Mouse (Mus musculus): ENCODE measurements around the gene Wdr73. TPM values are rescaled to one million over a fixed set of nuclear protein-coding genes. Genes with fewer than 3 reads are reported as not detected.

Gene Wdr73
- polyA plus RNA-seq, 1 experiment from 2014 or later = 16.3 TPM

DNA sequence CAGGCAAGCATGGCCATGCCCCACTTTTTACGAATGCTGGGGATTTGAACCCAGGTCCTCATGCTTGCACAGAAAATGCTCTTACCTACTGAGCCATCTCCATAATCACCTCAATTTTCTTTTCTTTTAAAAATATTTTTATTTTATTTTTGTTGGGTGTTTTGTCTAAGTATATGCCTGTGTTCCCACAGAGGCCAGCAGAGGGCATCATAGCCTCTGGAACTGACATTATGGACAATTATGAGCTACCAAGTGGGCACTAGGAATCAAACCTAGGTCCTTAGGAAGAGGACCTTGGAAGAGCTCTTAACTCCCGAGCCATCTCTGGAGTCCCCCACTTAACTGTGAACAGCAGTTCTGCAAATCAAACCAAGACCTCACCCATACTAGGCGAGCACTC lies 47.9 kb downstream of the Wdr73 start:
- H3K4me2 ChIP-seq = no peak overlapping the region
- H3K4me3 ChIP-seq = no peak overlapping the region
- no peaks in the 10 kb centered on the region for H3K27me3 ChIP-seq
- 91% methylated on average over 3 of the region's 3 CpGs for WGBS
- H3K9me3 ChIP-seq (replicated peaks) = no peaks in the 10 kb centered on the region
- ATAC-seq (replicated peaks; ENCODE audit: insufficient number of reproducible peaks, insufficient read depth, low FRiP score, low read depth) = no peak
- no peaks in the 10 kb centered on the region for H3K36me3 ChIP-seq
- 0 out of 2 replicates have a peak, but pooled peaks cover 6% of the 10 kb centered on the region for H3K4me1 ChIP-seq (replicated peaks)
- no peak overlapping the region for H3K27ac ChIP-seq
- H3K9ac ChIP-seq = no peak overlapping the region

GRCm38 (mm10) chr7:80850520-80850919 lies 50.5 kb downstream of the Wdr73 start:
- no peak overlapping the region for H3K27ac ChIP-seq
- no peak overlapping the region for H3K4me3 ChIP-seq
- 0 out of 2 replicates have a peak, but pooled peaks cover 6% of the 10 kb centered on the region for H3K4me1 ChIP-seq (replicated peaks)
- WGBS = 77% methylated on average over 5 of the region's 5 CpGs
- H3K4me2 ChIP-seq = no peak overlapping the region
- H3K9me3 ChIP-seq (replicated peaks) = no peaks in the 10 kb centered on the region
- ATAC-seq (replicated peaks; ENCODE audit: insufficient number of reproducible peaks, insufficient read depth, low FRiP score, low read depth) = no peak
- no peaks in the 10 kb centered on the region for H3K36me3 ChIP-seq
- H3K9ac ChIP-seq = no peak overlapping the region
- H3K27me3 ChIP-seq = no peaks in the 10 kb centered on the region

DNA sequence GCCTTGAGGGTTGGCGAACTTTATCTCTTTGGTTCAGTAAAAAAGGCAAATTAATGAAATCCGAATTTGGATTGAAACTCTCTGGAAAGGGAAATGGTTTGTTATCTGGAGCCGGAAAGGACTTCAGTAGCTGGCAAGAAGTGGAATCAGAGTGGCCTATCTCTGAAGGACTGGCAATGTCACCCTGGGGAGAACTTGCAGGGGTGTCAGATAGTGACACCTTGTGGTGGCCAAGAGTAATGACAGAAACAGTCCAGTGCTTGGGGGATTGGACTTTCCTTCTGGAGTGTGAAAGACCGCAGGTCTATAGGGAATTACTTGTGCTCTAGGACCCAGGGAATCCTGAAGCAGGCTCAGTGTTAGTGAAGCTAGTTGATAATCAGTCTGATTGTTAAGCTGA lies 51.4 kb downstream of the Wdr73 start:
- Histone ChIP-seq H3K27ac (peak overlapping the region; percentile 53), H3K9ac (no peak overlapping the region), H3K36me3 (no peaks in the 10 kb centered on the region), H3K9me3 (replicated peaks) (no peaks in the 10 kb centered on the region), H3K4me1 (replicated peaks) (0 out of 2 replicates have a peak, but pooled peaks cover 6% of the 10 kb centered on the region), H3K27me3 (no peaks in the 10 kb centered on the region), H3K4me2 (peak overlapping the region; percentile 38), H3K4me3 (0 out of 2 replicates have a peak overlapping the region, but pooled peaks have one; percentile 3)
- peak; percentile 61; the same call in 1 of the 2 replicates for ATAC-seq (replicated peaks; ENCODE audit: insufficient number of reproducible peaks, insufficient read depth, low FRiP score, low read depth)
- 15% methylated on average over 4 of the region's 4 CpGs for WGBS

GRCm38 (mm10) chr7:80849267-80849666 lies 51.8 kb downstream of the Wdr73 start:
- peak overlapping the region; percentile 38 for H3K4me2 ChIP-seq
- H3K9ac ChIP-seq = no peak overlapping the region
- H3K27ac ChIP-seq = peak overlapping the region; percentile 53

DNA sequence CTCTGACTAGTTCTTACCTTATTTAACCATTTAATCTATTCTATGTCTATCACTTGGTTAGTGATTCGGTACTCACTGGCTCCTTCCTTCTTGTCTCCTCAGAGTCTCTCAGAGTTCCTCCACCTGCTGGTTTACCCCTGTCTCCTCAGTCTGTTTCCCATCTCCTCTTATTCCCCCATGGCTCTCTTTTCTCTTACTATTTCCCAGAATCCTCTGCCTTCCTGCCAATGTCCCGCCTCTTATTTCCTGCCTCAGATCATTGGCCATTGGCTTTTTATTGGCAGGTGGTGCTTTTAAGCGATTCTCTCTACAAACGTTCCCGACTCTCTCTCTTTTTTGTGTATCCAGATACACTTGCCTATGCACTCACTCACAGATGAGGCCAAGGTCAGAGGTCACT lies 54.4 kb downstream of the Wdr73 start:
- H3K27ac ChIP-seq = no peak overlapping the region
- 88% methylated on average over 5 of the region's 5 CpGs for WGBS
- H3K27me3 ChIP-seq = no peaks in the 10 kb centered on the region
- H3K9ac ChIP-seq = no peak overlapping the region
- H3K36me3 ChIP-seq = no peaks in the 10 kb centered on the region
- H3K4me3 ChIP-seq = no peak overlapping the region
- 0 out of 2 replicates have a peak, but pooled peaks cover 6% of the 10 kb centered on the region for H3K4me1 ChIP-seq (replicated peaks)
- no peak for ATAC-seq (replicated peaks; ENCODE audit: insufficient number of reproducible peaks, insufficient read depth, low FRiP score, low read depth)
- no peak overlapping the region for H3K4me2 ChIP-seq
- H3K9me3 ChIP-seq (replicated peaks) = no peaks in the 10 kb centered on the region

More at GRCm38 (mm10) chr7:80849267-80849666, 51.8 kb downstream of the Wdr73 start:
- Histone ChIP-seq H3K36me3 (no peaks in the 10 kb centered on the region), H3K9me3 (replicated peaks) (no peaks in the 10 kb centered on the region), H3K4me1 (replicated peaks) (0 out of 2 replicates have a peak, but pooled peaks cover 6% of the 10 kb centered on the region), H3K27me3 (no peaks in the 10 kb centered on the region), H3K4me3 (0 out of 2 replicates have a peak overlapping the region, but pooled peaks have one; percentile 3)
- peak; percentile 71; the same call in 1 of the 2 replicates for ATAC-seq (replicated peaks; ENCODE audit: insufficient number of reproducible peaks, insufficient read depth, low FRiP score, low read depth)
- WGBS = 29% methylated on average over 2 of the region's 2 CpGs

DNA sequence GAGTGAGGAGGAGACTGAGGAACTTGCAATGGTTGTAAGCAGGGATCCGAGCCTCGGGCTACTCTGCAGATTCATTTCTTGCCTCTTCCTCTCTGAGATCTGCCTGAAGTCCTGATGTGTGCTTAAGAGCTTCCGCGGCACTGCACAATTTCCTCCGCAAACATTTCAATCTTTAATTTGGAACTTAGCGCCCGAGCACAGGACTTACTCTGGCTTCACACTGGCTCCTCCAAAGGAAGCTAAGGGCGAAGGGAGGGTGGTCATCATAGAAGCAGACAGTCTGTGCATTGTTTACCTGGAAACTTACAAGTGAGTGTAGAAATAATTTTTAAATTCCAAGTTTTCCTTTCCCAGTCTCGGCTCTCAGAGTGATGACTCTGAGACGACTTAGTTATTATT lies 54.8 kb downstream of the Wdr73 start:
- no peak overlapping the region for H3K4me3 ChIP-seq
- H3K9ac ChIP-seq = no peak overlapping the region
- no peaks in the 10 kb centered on the region for H3K27me3 ChIP-seq
- H3K9me3 ChIP-seq (replicated peaks) = no peaks in the 10 kb centered on the region
- H3K4me1 ChIP-seq (replicated peaks) = 0 out of 2 replicates have a peak, but pooled peaks cover 6% of the 10 kb centered on the region
- H3K27ac ChIP-seq = no peak overlapping the region
- ATAC-seq (replicated peaks; ENCODE audit: insufficient number of reproducible peaks, insufficient read depth, low FRiP score, low read depth) = no peak
- WGBS = 85% methylated on average over 10 of the region's 10 CpGs
- no peaks in the 10 kb centered on the region for H3K36me3 ChIP-seq
- H3K4me2 ChIP-seq = no peak overlapping the region

- Histone ChIP-seq H3K4me1 (replicated peaks) (0 out of 2 replicates have a peak, but pooled peaks cover 6% of the 10 kb centered on the region), H3K27me3 (no peaks in the 10 kb centered on the region), H3K4me3 (no peak overlapping the region), H3K9me3 (replicated peaks) (no peaks in the 10 kb centered on the region), H3K27ac (no peak overlapping the region), H3K9ac (no peak overlapping the region), H3K36me3 (no peaks in the 10 kb centered on the region), H3K4me2 (no peak overlapping the region)
- 72% methylated on average over 15 of the region's 15 CpGs for WGBS
- ATAC-seq (replicated peaks; ENCODE audit: insufficient number of reproducible peaks, insufficient read depth, low FRiP score, low read depth) = no peak
Observed at GRCm38 (mm10) chr7:80845621-80846279, 55.3 kb downstream of the Wdr73 start.

- WGBS = 94% methylated on average over 12 of the region's 12 CpGs
- H3K4me3 ChIP-seq = no peak overlapping the region
- 0 out of 2 replicates have a peak, but pooled peaks cover 6% of the 10 kb centered on the region for H3K4me1 ChIP-seq (replicated peaks)
- H3K27ac ChIP-seq = no peak overlapping the region
- H3K9ac ChIP-seq = no peak overlapping the region
- H3K9me3 ChIP-seq (replicated peaks) = no peaks in the 10 kb centered on the region
- H3K27me3 ChIP-seq = no peaks in the 10 kb centered on the region
- no peaks in the 10 kb centered on the region for H3K36me3 ChIP-seq
- H3K4me2 ChIP-seq = no peak overlapping the region
- ATAC-seq (replicated peaks; ENCODE audit: insufficient number of reproducible peaks, insufficient read depth, low FRiP score, low read depth) = no peak
Observed at GRCm38 (mm10) chr7:80844691-80845090, 56.4 kb downstream of the Wdr73 start.

GRCm38 (mm10) chr7:80843910-80844640 lies 57.0 kb downstream of the Wdr73 start:
- Histone ChIP-seq H3K4me2 (no peak overlapping the region), H3K9ac (no peak overlapping the region), H3K27ac (no peak overlapping the region), H3K4me1 (replicated peaks) (0 out of 2 replicates have a peak, but pooled peaks cover under 1% of the 10 kb centered on the region), H3K36me3 (no peaks in the 10 kb centered on the region), H3K9me3 (replicated peaks) (no peaks in the 10 kb centered on the region), H3K4me3 (no peak overlapping the region), H3K27me3 (no peaks in the 10 kb centered on the region)
- no peak for ATAC-seq (replicated peaks; ENCODE audit: insufficient number of reproducible peaks, insufficient read depth, low FRiP score, low read depth)
- WGBS = 90% methylated on average over 8 of the region's 8 CpGs

DNA sequence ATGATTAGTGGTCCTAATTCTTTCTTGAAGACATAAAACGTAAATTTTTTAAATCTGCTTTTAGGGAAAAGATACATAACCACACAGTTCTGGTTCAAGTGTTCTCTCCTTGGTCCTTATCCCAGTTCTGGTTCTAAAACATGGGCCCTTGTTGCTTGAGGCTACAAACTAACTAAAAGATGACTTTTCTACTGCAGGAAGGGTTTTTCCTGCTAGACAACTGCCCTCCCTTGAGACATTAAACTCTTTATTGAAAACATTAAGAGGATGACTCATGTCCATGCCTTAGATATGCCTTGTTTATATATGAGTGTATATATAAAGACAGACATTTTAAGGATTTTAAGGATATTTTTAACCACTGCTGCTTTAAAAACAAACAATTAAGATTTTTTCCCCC lies 57.9 kb downstream of the Wdr73 start:
- Histone ChIP-seq H3K9ac (no peak overlapping the region), H3K27me3 (no peaks in the 10 kb centered on the region), H3K4me1 (replicated peaks) (peaks cover 2% of the 10 kb centered on the region), H3K4me3 (no peak overlapping the region), H3K27ac (no peak overlapping the region), H3K36me3 (no peaks in the 10 kb centered on the region), H3K9me3 (replicated peaks) (no peaks in the 10 kb centered on the region), H3K4me2 (no peak overlapping the region)
- no peak for ATAC-seq (replicated peaks; ENCODE audit: insufficient number of reproducible peaks, insufficient read depth, low FRiP score, low read depth)
- 73% methylated on average over 1 of the region's 1 CpGs for WGBS

DNA sequence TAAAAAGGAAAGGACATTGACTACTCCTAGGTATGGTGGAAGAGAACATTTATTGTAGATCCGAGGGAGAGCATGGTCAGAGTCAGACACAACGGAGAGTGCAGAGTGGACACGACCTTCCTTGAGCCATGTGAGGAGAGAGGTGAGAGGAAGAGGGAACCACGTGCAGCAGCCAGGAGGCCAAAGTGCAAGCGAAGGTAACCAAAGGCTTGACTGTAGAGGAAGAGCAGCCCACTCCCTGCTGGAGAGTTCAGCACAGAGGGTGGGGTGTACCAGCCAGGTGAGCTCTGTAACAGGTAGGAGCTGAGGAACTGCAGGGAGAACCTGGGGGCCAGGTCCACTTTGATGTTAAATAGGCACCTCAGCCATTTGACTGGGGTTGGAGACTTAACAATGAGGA lies 58.9 kb downstream of the Wdr73 start:
- H3K9ac ChIP-seq = no peak overlapping the region
- WGBS = 68% methylated on average over 5 of the region's 5 CpGs
- H3K36me3 ChIP-seq = no peaks in the 10 kb centered on the region
- H3K4me1 ChIP-seq (replicated peaks) = peaks cover 9% of the 10 kb centered on the region
- no peaks in the 10 kb centered on the region for H3K27me3 ChIP-seq
- no peak overlapping the region for H3K4me3 ChIP-seq
- H3K9me3 ChIP-seq (replicated peaks) = no peaks in the 10 kb centered on the region
- ATAC-seq (replicated peaks; ENCODE audit: insufficient number of reproducible peaks, insufficient read depth, low FRiP score, low read depth) = no peak
- no peak overlapping the region for H3K4me2 ChIP-seq
- no peak overlapping the region for H3K27ac ChIP-seq

Measured in heart, embryonic 15.5 days (tissue).